Mouse (Mus musculus): ENCODE measurements around the gene Ddx24. TPM values are rescaled to one million over a fixed set of nuclear protein-coding genes. Genes with fewer than 3 reads are reported as not detected.

Ddx24 gene
- polyA plus RNA-seq, 1 experiment: 83.6 TPM

- TF ChIP-seq EP300 (IDR thresholded peaks at IDR 0.05; ENCODE audit: insufficient read depth, low read depth, low read length): no peak
- no peak for TF ChIP-seq POLR2A (IDR thresholded peaks at IDR 0.05; ENCODE audit: insufficient read depth, low read length)
- TF ChIP-seq CTCF (IDR thresholded peaks at IDR 0.05; ENCODE audit: low read depth, low read length): no peak
- no peak overlapping the region for H3K4me3 ChIP-seq (ENCODE audit: low read depth, low read length)
These were observed 48.9 kb downstream of the Ddx24 start for GRCm38 (mm10) chr12:103376774-103377173.

GRCm38 (mm10) chr12:103376124-103376523 is 49.5 kb downstream of the Ddx24 start:
- no peaks in the 10 kb centered on the region for H3K4me1 ChIP-seq (ENCODE audit: control insufficient read depth, insufficient read depth, low read length)
- no peaks in the 10 kb centered on the region for H3K9me3 ChIP-seq (replicated peaks; ENCODE audit: control insufficient read depth, insufficient read depth, low read length, poor library complexity, severe bottlenecking)
- H3K27me3 ChIP-seq (ENCODE audit: control insufficient read depth, insufficient read depth, low read length, poor library complexity, severe bottlenecking): no peaks in the 10 kb centered on the region
- H3K9ac ChIP-seq (ENCODE audit: low read depth, poor library complexity, severe bottlenecking): no peak overlapping the region
- no peak for TF ChIP-seq EP300 (IDR thresholded peaks at IDR 0.05; ENCODE audit: insufficient read depth, low read depth, low read length)
- no peak for TF ChIP-seq CTCF (IDR thresholded peaks at IDR 0.05; ENCODE audit: low read depth, low read length)
- TF ChIP-seq POLR2A (IDR thresholded peaks at IDR 0.05; ENCODE audit: insufficient read depth, low read length): no peak
- H3K36me3 ChIP-seq (ENCODE audit: control insufficient read depth, insufficient read depth, low read length, poor library complexity, severe bottlenecking): no peaks in the 10 kb centered on the region
- H3K4me3 ChIP-seq (ENCODE audit: low read depth, low read length): no peak overlapping the region
- no peak overlapping the region for H3K27ac ChIP-seq (ENCODE audit: insufficient read depth, low read length)

More at GRCm38 (mm10) chr12:103376774-103377173, 48.9 kb downstream of the Ddx24 start:
- Histone ChIP-seq H3K27me3 (ENCODE audit: control insufficient read depth, insufficient read depth, low read length, poor library complexity, severe bottlenecking) (no peaks in the 10 kb centered on the region), H3K9ac (ENCODE audit: low read depth, poor library complexity, severe bottlenecking) (no peak overlapping the region), H3K27ac (ENCODE audit: insufficient read depth, low read length) (no peak overlapping the region), H3K36me3 (ENCODE audit: control insufficient read depth, insufficient read depth, low read length, poor library complexity, severe bottlenecking) (no peaks in the 10 kb centered on the region), H3K4me1 (ENCODE audit: control insufficient read depth, insufficient read depth, low read length) (no peaks in the 10 kb centered on the region), H3K9me3 (replicated peaks; ENCODE audit: control insufficient read depth, insufficient read depth, low read length, poor library complexity, severe bottlenecking) (no peaks in the 10 kb centered on the region)

DNA sequence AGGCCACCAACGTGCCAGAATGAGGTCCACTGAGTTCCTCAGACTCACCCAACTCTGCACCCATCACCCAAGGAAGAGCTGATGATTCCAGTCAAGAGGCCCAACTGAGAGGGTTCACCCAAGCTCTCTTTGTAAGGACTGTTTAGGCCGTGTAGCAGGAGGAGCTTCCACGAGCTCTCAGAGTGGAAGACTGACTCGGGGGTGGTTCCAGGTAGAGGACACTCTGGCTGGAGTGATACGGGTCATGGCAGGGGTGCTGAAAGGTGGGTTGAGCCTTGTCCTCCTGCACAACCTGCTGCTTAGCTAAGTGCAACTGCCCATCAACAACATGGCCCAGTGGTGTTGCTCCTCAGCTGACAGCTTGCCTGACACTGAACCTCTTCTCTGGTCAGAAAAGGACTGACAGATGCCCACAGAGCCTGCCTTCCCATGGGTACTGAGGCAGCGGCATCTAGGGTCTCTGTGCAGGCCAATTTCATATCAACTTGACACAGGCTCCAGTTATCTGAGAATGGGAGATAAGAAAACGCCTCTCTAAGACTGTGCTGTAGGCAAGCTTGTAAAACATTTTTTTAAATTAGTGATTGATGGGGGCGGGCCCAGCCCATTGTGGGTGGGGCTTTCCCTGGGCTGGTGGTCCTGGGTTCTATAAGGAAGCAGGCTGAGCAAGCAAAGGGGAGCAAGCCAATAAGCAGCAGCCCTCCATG is 51.9 kb downstream of the Ddx24 start:
- Histone ChIP-seq H3K4me1 (ENCODE audit: control insufficient read depth, insufficient read depth, low read length) (no peaks in the 10 kb centered on the region), H3K4me3 (ENCODE audit: low read depth, low read length) (no peak overlapping the region), H3K36me3 (ENCODE audit: control insufficient read depth, insufficient read depth, low read length, poor library complexity, severe bottlenecking) (no peaks in the 10 kb centered on the region), H3K9me3 (replicated peaks; ENCODE audit: control insufficient read depth, insufficient read depth, low read length, poor library complexity, severe bottlenecking) (no peaks in the 10 kb centered on the region), H3K27me3 (ENCODE audit: control insufficient read depth, insufficient read depth, low read length, poor library complexity, severe bottlenecking) (no peaks in the 10 kb centered on the region), H3K27ac (ENCODE audit: insufficient read depth, low read length) (no peak overlapping the region), H3K9ac (ENCODE audit: low read depth, poor library complexity, severe bottlenecking) (no peak overlapping the region)
- TF ChIP-seq POLR2A (IDR thresholded peaks at IDR 0.05; ENCODE audit: insufficient read depth, low read length) (no peak), EP300 (IDR thresholded peaks at IDR 0.05; ENCODE audit: insufficient read depth, low read depth, low read length) (no peak), CTCF (IDR thresholded peaks at IDR 0.05; ENCODE audit: low read depth, low read length) (no peak)

- H3K36me3 ChIP-seq (ENCODE audit: control insufficient read depth, insufficient read depth, low read length, poor library complexity, severe bottlenecking): no peaks in the 10 kb centered on the region
- H3K27me3 ChIP-seq (ENCODE audit: control insufficient read depth, insufficient read depth, low read length, poor library complexity, severe bottlenecking): no peaks in the 10 kb centered on the region
- no peak overlapping the region for H3K27ac ChIP-seq (ENCODE audit: insufficient read depth, low read length)
- no peaks in the 10 kb centered on the region for H3K9me3 ChIP-seq (replicated peaks; ENCODE audit: control insufficient read depth, insufficient read depth, low read length, poor library complexity, severe bottlenecking)
- H3K4me3 ChIP-seq (ENCODE audit: low read depth, low read length): no peak overlapping the region
- H3K9ac ChIP-seq (ENCODE audit: low read depth, poor library complexity, severe bottlenecking): no peak overlapping the region
- TF ChIP-seq CTCF (IDR thresholded peaks at IDR 0.05; ENCODE audit: low read depth, low read length) (peak; percentile 71), POLR2A (IDR thresholded peaks at IDR 0.05; ENCODE audit: insufficient read depth, low read length) (no peak)
- H3K4me1 ChIP-seq (ENCODE audit: control insufficient read depth, insufficient read depth, low read length): no peaks in the 10 kb centered on the region
These were observed 53.9 kb downstream of the Ddx24 start for GRCm38 (mm10) chr12:103371711-103372110.

DNA sequence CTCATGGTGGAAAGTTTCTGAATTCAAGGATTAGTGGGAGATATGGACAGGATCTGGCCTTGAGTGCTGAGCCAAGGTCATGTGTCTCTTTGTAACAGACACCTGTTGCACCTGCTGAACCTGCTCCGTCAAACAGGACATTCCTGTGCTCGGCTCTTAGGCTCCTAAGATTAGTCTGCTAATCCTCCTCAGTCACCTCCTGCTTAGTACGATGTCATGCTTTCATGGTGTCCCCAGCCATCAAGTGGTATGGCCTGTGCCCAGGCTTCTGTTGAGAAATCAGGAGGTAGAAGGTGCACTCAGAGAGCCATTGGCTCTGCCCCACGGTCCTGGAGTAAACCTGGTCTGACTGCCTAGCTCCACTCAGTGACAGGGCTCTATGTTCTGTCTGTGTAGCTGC is 54.8 kb downstream of the Ddx24 start:
- TF ChIP-seq EP300 (IDR thresholded peaks at IDR 0.05; ENCODE audit: insufficient read depth, low read depth, low read length) (no peak), CTCF (IDR thresholded peaks at IDR 0.05; ENCODE audit: low read depth, low read length) (no peak), POLR2A (IDR thresholded peaks at IDR 0.05; ENCODE audit: insufficient read depth, low read length) (no peak)
- H3K4me1 ChIP-seq (ENCODE audit: control insufficient read depth, insufficient read depth, low read length): no peaks in the 10 kb centered on the region

GRCm38 (mm10) chr12:103368777-103369176 is 56.9 kb downstream of the Ddx24 start:
- Histone ChIP-seq H3K9me3 (replicated peaks; ENCODE audit: control insufficient read depth, insufficient read depth, low read length, poor library complexity, severe bottlenecking) (no peaks in the 10 kb centered on the region), H3K27ac (ENCODE audit: insufficient read depth, low read length) (no peak overlapping the region)
- TF ChIP-seq POLR2A (IDR thresholded peaks at IDR 0.05; ENCODE audit: insufficient read depth, low read length): no peak
- no peak for TF ChIP-seq EP300 (IDR thresholded peaks at IDR 0.05; ENCODE audit: insufficient read depth, low read depth, low read length)
- no peak for TF ChIP-seq CTCF (IDR thresholded peaks at IDR 0.05; ENCODE audit: low read depth, low read length)

More for the DNA sequence above, 54.8 kb downstream of the Ddx24 start:
- Histone ChIP-seq H3K27me3 (ENCODE audit: control insufficient read depth, insufficient read depth, low read length, poor library complexity, severe bottlenecking) (no peaks in the 10 kb centered on the region), H3K9ac (ENCODE audit: low read depth, poor library complexity, severe bottlenecking) (no peak overlapping the region), H3K9me3 (replicated peaks; ENCODE audit: control insufficient read depth, insufficient read depth, low read length, poor library complexity, severe bottlenecking) (no peaks in the 10 kb centered on the region), H3K27ac (ENCODE audit: insufficient read depth, low read length) (no peak overlapping the region), H3K4me3 (ENCODE audit: low read depth, low read length) (no peak overlapping the region), H3K36me3 (ENCODE audit: control insufficient read depth, insufficient read depth, low read length, poor library complexity, severe bottlenecking) (no peaks in the 10 kb centered on the region)

More at GRCm38 (mm10) chr12:103368777-103369176, 56.9 kb downstream of the Ddx24 start:
- Histone ChIP-seq H3K4me3 (ENCODE audit: low read depth, low read length) (no peak overlapping the region), H3K27me3 (ENCODE audit: control insufficient read depth, insufficient read depth, low read length, poor library complexity, severe bottlenecking) (no peaks in the 10 kb centered on the region), H3K4me1 (ENCODE audit: control insufficient read depth, insufficient read depth, low read length) (no peaks in the 10 kb centered on the region), H3K36me3 (ENCODE audit: control insufficient read depth, insufficient read depth, low read length, poor library complexity, severe bottlenecking) (no peaks in the 10 kb centered on the region), H3K9ac (ENCODE audit: low read depth, poor library complexity, severe bottlenecking) (no peak overlapping the region)

Data from ES-Bruce4 (cell line).